Mouse (Mus musculus) limb, embryonic 14.5 days (tissue): ENCODE measurements at regions not wholly inside any gene's neighbourhood (a gene's known extent, or its start where the extent isn't known, plus 50 kb on each side); places are given as distances from the start of the nearest gene placed in this dataset.
A peak's percentile ranks its signal among the peaks of the same experiment; 100 is the strongest.

Experiments used
- ATAC-seq: fragments of 200-750 bp; cut with Nextera tagmentation; 2 replicates; pipeline ENCODE4 v1.8.0; 2017; ENCODE audit warnings: low read depth, moderate number of reproducible peaks, moderate TSS enrichment; ENCODE audit not compliant: low FRiP score
- DNase-seq: peaks from one replicate; pipeline ENCODE4 v3.0.0-alpha.2; 2015; ENCODE audit warnings: low spot score
- H3K27ac ChIP-seq: fragments of 300-500 bp; sonication (generic); replicated peaks from 2 replicates; pipeline ENCODE4 v1.5.1; 2014; ENCODE audit warnings: low read depth, mild to moderate bottlenecking, low read length, moderate library complexity, mixed read lengths
- H3K27me3 ChIP-seq: fragments of 300-500 bp; sonication (generic); 2 replicates; pipeline ENCODE4 v1.6.1; 2014; ENCODE audit warnings: low read length, mixed read lengths; ENCODE audit not compliant: control insufficient read depth, insufficient read depth
- H3K36me3 ChIP-seq: fragments of 300-500 bp; sonication (generic); 2 replicates; pipeline ENCODE4 v1.6.1; 2014; ENCODE audit warnings: mild to moderate bottlenecking, low read length, moderate library complexity, mixed read lengths; ENCODE audit not compliant: control insufficient read depth, insufficient read depth
- H3K4me1 ChIP-seq: fragments of 300-500 bp; sonication (generic); 2 replicates; pipeline ENCODE4 v1.6.1; 2014; ENCODE audit warnings: antibody characterized with exemption, low read length, mixed read lengths; ENCODE audit not compliant: control insufficient read depth, insufficient read depth
- H3K4me2 ChIP-seq: fragments of 300-500 bp; sonication (generic); replicated peaks from 2 replicates; pipeline ENCODE4 v1.6.1; 2014; ENCODE audit warnings: low read depth, mild to moderate bottlenecking, low read length, moderate library complexity; ENCODE audit not compliant: severe bottlenecking
- H3K4me3 ChIP-seq: fragments of 300-500 bp; sonication (generic); replicated peaks from 2 replicates; pipeline ENCODE4 v1.5.1; 2014; ENCODE audit warnings: low read length
- H3K9ac ChIP-seq: fragments of 300-500 bp; sonication (generic); 2 replicates; pipeline ENCODE4 v1.6.1; 2014; ENCODE audit warnings: mild to moderate bottlenecking, low read depth, low read length, moderate library complexity; ENCODE audit not compliant: severe bottlenecking
- H3K9me3 ChIP-seq: fragments of 300-500 bp; sonication (generic); 2 replicates; pipeline ENCODE4 v1.6.1; 2016; ENCODE audit warnings: low read length; ENCODE audit not compliant: control insufficient read depth
- POLR2A ChIP-seq: fragments of 200-500 bp; IDR thresholded peaks from 2 replicates; pipeline ENCODE4 v1.8.0; 2012; ENCODE audit warnings: inconsistent platforms, mild to moderate bottlenecking, moderate library complexity, borderline replicate concordance; ENCODE audit not compliant: insufficient read depth, insufficient read length; ENCODE audit errors: extremely low read depth
- WGBS: fragments of 180-500 bp; shearing (Covaris S2); extraction: QIAGEN DNeasy Blood & Tissue Kit; methylation state at CpG from one replicate; pipeline ENCODE4 v1.1.7; 2014; 5-methylcytosine and 5-hydroxymethylcytosine counted together

DNA sequence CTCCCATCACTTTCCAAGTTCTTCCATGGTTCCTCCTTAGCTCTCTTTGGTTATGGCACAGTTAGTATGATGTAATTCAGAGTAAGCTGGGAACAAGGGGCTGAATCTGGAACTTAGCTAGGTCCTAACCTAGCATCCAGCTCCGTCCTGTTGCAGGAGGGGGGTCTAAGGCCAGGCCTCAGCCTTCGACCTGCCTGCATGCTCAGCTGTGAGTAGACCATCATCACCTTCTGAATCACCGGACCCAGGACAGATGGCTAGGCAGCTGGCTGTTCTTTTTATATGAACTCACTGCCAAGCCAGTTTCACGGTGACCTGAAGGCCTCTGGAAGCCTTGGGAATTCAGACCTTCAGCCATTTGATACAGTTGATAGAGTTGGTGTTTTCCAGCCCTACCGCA, 152.9 kb upstream of the Tnfaip3 start:
- 78% methylated on average over 5 of the region's 5 CpGs for WGBS
- H3K9me3 ChIP-seq = no peaks in the 10 kb centered on the region
- DNase-seq (no peak), ATAC-seq (no peak)
- H3K27me3 ChIP-seq = no peaks in the 10 kb centered on the region
- TF ChIP-seq POLR2A = no peak
- no peak overlapping the region for H3K27ac ChIP-seq
- no peak overlapping the region for H3K4me3 ChIP-seq
- H3K4me1 ChIP-seq = peaks cover 9% of the 10 kb centered on the region
- no peak overlapping the region for H3K4me2 ChIP-seq
- no peaks in the 10 kb centered on the region for H3K36me3 ChIP-seq
- H3K9ac ChIP-seq = no peak overlapping the region

GRCm38 (mm10) chr10:19167641-19168271, 152.3 kb upstream of the Tnfaip3 start:
- no peak overlapping the region for H3K4me2 ChIP-seq
- ATAC-seq (peak; percentile 73), DNase-seq (peak; percentile 53)
- H3K9ac ChIP-seq = peak overlapping the region; percentile 25; the same call in 1 of the 2 replicates
- peaks cover 9% of the 10 kb centered on the region for H3K4me1 ChIP-seq
- TF ChIP-seq POLR2A = no peak
- H3K4me3 ChIP-seq = no peak overlapping the region
- no peak overlapping the region for H3K27ac ChIP-seq
- WGBS = 41% methylated on average over 8 of the region's 8 CpGs
- H3K36me3 ChIP-seq = no peaks in the 10 kb centered on the region
- no peaks in the 10 kb centered on the region for H3K27me3 ChIP-seq
- H3K9me3 ChIP-seq = no peaks in the 10 kb centered on the region

DNA sequence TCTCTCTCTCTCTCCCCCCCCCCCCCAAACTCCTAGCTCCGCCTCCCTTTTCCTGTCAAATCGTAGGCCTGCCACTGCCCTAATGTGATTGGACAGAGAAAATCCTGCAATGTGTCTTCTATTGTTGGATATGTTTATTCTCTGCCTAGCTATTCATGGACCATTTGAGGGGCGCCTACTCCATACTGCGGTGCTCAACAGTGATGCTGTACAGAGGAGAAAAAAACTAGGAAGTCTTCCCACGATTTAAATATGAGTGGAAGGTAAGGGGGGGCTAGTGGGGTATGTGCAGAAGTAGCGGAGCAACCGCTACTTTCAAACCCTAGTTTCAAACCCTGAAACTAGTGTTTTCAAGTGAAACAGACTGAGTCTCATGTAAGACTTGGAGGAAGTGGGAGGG, 151.6 kb upstream of the Tnfaip3 start:
- Histone ChIP-seq H3K9ac (no peak overlapping the region), H3K4me3 (no peak overlapping the region), H3K36me3 (no peaks in the 10 kb centered on the region), H3K4me1 (peaks cover 9% of the 10 kb centered on the region), H3K9me3 (no peaks in the 10 kb centered on the region), H3K4me2 (no peak overlapping the region), H3K27me3 (no peaks in the 10 kb centered on the region), H3K27ac (no peak overlapping the region)
- no peak for TF ChIP-seq POLR2A
- WGBS = 82% methylated on average over 7 of the region's 7 CpGs
- ATAC-seq = no peak
- DNase-seq = no peak

DNA sequence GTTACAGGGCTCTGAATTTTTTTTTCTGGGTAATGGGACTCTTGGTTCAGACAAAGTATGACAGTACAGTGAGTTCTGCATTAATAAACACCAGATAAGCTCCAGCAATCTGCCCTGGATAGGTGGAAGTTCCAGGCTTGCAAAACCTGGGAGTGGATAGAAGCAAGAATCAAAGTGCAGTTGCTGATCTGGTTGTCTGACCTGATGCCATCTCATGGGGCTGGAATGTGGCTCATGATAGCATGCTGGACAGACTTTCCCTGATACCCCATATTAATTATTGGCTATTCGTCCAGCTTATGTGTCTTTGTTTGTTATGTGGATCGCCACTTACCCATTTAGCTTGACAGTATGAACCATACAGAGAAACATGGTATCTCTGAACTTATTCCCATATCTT, 146.6 kb upstream of the Tnfaip3 start:
- no peak overlapping the region for H3K4me3 ChIP-seq
- no peak overlapping the region for H3K4me2 ChIP-seq
- 92% methylated on average over 2 of the region's 2 CpGs for WGBS
- no peaks in the 10 kb centered on the region for H3K9me3 ChIP-seq
- H3K9ac ChIP-seq = no peak overlapping the region
- DNase-seq (no peak), ATAC-seq (no peak)
- no peaks in the 10 kb centered on the region for H3K36me3 ChIP-seq
- H3K27ac ChIP-seq = no peak overlapping the region
- no peak for TF ChIP-seq POLR2A
- H3K27me3 ChIP-seq = no peaks in the 10 kb centered on the region
- H3K4me1 ChIP-seq = no peaks in the 10 kb centered on the region

GRCm38 (mm10) chr10:19161149-19161548, 145.7 kb upstream of the Tnfaip3 start:
- DNase-seq = no peak
- TF ChIP-seq POLR2A = no peak
- Histone ChIP-seq H3K4me3 (no peak overlapping the region), H3K4me2 (no peak overlapping the region), H3K9ac (no peak overlapping the region), H3K27ac (no peak overlapping the region), H3K27me3 (no peaks in the 10 kb centered on the region), H3K4me1 (no peaks in the 10 kb centered on the region), H3K36me3 (no peaks in the 10 kb centered on the region), H3K9me3 (no peaks in the 10 kb centered on the region)
- ATAC-seq = no peak

DNA sequence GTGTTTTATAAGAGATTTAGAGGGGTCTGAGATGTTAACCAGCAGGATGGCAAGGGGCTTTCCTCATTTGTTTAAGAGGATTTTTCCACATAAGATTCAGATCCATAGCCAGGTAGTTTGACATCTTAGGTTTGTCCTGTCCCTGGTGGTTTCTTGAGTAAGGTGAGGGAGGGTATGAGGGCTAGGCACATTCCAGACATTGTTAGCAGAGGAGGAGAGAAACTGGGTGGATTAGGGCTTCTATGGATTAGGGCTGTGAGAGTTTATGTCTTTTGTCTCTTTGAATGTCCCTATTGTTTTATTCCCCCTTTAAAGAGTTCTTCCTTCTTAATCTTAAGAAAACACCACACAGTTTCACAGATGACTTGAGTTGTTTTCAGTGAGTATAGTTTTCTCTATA, 138.6 kb upstream of the Tnfaip3 start:
- Histone ChIP-seq H3K9me3 (no peaks in the 10 kb centered on the region), H3K9ac (no peak overlapping the region), H3K4me1 (no peaks in the 10 kb centered on the region), H3K36me3 (no peaks in the 10 kb centered on the region), H3K4me3 (no peak overlapping the region), H3K4me2 (no peak overlapping the region), H3K27ac (no peak overlapping the region), H3K27me3 (no peaks in the 10 kb centered on the region)
- ATAC-seq (no peak), DNase-seq (no peak)
- TF ChIP-seq POLR2A = no peak
